Mouse (Mus musculus): ENCODE data around the gene Olfr1417.

DNA sequence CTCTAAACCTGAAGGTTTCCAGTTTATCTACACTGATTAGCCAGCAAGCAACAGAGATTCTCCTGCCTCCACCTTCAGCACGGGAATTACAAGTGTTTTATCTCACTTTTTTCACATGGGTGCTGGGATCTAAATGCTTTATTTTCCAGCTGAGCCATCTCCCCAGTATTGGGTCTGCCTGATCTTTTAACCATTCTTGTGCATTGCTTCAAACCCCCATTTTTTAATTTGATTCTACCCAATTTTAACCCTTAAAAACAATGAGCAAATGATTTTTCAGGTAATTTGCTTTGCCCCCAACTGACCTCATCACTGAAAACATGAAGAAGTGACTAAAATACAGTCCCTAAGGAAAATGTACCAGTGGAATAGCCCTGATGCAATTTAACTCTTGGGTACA, 47.2 kb upstream of the Olfr1417 start, which contains the start of gene Olfr1420:
- TF ChIP-seq POLR2A (IDR thresholded peaks at IDR 0.05; ENCODE audit: borderline replicate concordance, extremely low read depth, low read depth, low read length) (no peak), CTCF (IDR thresholded peaks at IDR 0.05; ENCODE audit: insufficient read depth, low read length) (no peak)
